Mouse (Mus musculus) lung, postnatal 4 days (tissue): ENCODE data around the gene Irgc1.
A peak's percentile ranks its signal among the peaks of the same experiment; 100 is the strongest.

Experiments
- DNase-seq, 2 experiments: peaks; one replicate each; pipeline ENCODE4 v3.0.0; 2021

Irgc1 gene

GRCm38 (mm10) chr7:24470356-24470755, 18.3 kb upstream of the Irgc1 start:
- no peak for DNase-seq

GRCm38 (mm10) chr7:24469126-24469525, 17.0 kb upstream of the Irgc1 start:
- DNase-seq, result peak in 1 of 2 experiments; percentile 43

GRCm38 (mm10) chr7:24467886-24468285, 15.8 kb upstream of the Irgc1 start:
- DNase-seq, result no peak

GRCm38 (mm10) chr7:24466835-24467234, 14.7 kb upstream of the Irgc1 start:
- no peak for DNase-seq

DNA sequence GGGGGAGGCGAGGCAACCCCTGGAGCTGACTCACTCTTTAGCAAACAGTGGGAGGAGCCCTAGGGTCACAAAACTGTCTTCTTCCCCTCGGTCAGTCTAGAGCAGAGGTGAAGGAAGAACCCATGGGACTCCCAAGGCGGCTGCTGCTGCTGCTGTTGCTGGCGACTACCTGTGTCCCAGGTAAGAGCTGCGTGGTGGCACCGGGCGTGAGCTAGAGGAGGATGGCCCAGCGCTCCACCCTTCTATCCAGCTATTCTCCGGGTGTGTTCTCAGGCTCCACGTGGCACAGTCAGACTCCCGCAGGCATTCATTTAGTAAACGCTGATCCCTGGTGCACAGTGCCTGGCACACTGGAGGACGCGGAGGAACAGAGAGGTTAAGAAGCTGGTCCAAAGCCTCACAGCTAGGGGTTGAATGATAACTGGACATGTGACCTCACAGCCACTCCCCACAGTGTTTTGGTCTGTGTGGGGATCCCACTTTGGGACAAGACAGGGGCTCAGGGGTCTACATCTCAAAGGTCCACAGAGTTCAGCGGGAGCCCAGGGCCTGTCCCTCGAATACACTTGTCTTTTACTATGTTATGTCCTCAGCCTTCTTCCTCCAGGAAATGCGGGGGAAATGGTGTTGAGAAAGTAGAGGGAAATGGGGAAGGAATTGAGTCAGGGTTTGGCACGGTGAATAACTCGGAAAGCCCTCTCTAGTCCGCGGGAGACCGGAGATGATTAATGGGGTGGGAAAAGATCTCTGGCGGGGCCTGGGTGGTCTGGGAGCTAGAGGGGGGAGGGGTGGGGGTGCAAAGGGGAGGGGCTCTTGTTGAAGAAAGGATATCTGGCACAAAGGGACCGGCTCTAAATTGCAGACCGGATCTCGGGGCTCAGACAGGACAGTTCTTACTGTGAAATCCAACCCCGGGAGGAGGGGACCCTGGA, 10.6 kb upstream of the Irgc1 start, which contains the start of gene Plaur:
Gene Plaur, plus strand, starts transcription at position 97 of the 932 bp plus-strand sequence.
- DNase-seq, result peak; percentile 72 to 75

GRCm38 (mm10) chr7:24461376-24462051, 9.4 kb upstream of the Irgc1 start:
- DNase-seq, result peak; percentile 70 to 71

GRCm38 (mm10) chr7:24459843-24460242, 7.7 kb upstream of the Irgc1 start:
- peak; percentile 79 to 83 for DNase-seq

- DNase-seq, result peak in 1 of 2 experiments; percentile 45
Observed at GRCm38 (mm10) chr7:24459440-24459839, 7.3 kb upstream of the Irgc1 start.

DNA sequence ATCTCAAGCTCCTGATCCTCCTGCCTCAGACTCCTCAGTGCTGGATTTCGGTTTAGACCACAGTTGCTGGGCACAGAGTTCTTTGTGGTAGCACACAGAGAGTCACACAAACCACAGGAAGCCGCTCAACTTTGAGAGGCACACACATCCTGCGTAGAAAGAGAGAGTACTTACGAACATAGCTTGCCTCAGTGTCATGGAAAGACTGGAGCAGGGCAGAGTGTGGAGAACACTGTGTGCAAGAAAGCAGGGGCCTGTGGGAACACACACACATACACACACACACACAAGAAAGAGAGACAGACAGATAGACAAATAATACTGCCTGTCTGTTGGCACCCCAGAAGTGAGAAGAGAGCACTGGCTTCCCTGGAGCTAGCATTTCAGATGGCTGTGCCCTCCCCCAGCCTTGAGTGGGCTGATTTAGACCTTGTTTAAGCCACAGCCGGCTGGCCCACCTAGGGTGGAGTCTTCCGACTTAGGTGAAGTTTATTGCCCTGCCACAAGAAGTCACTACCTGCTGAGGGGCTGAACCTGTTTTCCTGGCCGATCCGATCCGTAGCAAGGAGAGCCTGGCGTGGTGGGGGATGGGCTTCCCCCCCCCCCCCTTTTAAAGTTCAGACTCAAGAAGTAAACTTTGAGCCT, 5.8 kb upstream of the Irgc1 start:
- peak in 1 of 2 experiments; percentile 27 for DNase-seq

DNA sequence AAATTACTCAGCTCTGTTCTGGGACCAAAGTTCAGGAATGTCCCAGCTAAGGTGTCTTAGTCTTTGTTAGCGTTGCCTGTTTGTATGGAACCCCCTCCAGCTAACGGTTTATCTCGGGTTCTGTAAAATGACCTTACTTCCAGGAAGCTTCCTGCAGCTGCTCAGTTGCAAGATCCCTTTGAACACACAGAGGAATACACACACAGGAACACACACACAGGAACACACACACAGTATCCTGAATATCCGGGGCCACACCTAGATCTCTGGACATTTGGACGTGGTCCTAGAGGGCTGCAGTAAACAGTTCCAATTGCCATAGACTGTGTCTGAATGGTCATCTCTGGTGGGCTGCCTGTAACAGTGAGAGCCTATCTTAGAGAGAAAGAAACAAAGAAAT, 3.6 kb upstream of the Irgc1 start:
- DNase-seq, result peak; percentile 38 to 58

DNA sequence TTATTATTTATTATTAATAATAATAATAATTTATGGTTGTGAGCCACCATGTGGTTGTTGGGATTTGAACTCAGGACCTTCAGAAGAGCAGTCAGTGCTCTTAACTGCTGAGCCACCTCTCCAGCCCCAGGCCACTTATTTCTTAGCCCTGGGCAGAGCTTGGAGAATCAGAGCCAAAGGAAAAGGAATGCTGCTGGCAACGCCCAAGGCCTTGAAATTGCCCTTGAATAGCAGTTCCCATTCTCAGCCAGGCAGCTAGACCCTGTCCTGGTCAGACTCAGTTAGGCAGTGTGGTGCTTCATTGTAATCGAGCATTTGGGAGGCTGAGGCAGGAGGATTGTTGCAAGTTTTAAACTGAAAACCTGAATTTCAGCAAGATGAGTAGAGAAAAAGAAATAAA, 2.1 kb upstream of the Irgc1 start:
- DNase-seq, result no peak

DNA sequence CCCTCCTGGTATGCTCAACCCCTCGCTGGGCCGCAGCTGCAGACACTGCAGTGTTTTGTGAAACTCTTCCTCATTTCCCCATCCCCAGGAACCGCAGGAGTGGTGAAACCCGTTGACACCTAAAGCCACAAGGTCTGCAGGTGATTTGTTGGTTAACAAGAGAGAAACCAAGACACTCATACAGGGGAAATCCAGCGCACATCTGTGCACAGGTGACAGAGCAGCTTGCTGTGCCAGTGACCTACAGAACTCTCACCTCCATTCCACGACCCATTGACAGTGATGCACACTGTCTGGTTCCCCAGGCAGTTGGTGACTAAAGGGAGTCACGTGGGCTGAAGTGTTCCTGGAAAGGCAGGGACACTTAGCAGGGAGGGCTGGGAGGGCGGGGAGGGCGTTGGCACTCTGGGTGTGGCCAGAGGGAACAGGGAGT, 1.5 kb downstream of the Irgc1 start:
- peak; percentile 46 for DNase-seq

DNA sequence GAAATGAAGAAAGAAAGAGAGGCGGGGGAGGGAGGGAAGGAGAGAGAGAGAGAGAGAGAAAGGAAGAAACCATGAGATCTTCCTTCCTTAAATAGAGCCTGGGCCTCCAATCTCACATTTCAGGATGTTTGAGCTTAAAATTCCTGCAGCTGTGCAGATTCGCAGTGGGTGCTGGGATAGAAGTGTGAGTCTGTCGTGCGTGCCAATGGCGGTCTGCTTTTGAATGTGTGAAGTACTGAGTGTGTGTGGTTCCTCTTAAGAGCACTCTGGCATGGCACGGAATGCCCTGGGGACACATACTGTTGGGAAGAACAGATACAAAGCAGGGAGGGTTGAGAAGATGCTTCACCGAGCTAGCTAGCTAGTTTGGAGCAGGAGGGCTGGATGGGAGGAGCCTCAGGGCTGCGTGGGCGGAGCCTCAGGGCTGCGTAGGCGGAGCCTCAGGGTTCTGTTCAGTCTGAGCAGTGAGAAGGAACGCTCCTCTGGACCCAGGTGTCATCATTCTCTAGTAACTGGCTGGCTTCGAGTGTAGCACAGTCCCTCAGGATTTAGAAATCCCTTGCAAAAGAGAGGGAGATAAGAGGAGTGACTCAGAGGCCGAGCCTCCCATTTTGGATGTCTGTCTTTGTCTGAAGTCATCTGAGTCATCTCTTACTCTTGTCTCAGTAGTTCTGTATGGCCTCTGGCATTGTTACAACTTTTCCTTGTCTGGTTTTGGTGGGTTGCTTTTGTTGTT, 3.1 kb downstream of the Irgc1 start:
- DNase-seq, result no peak

GRCm38 (mm10) chr7:24446697-24447340, 5.3 kb downstream of the Irgc1 start:
- DNase-seq, result peak in 1 of 2 experiments; percentile 14

DNA sequence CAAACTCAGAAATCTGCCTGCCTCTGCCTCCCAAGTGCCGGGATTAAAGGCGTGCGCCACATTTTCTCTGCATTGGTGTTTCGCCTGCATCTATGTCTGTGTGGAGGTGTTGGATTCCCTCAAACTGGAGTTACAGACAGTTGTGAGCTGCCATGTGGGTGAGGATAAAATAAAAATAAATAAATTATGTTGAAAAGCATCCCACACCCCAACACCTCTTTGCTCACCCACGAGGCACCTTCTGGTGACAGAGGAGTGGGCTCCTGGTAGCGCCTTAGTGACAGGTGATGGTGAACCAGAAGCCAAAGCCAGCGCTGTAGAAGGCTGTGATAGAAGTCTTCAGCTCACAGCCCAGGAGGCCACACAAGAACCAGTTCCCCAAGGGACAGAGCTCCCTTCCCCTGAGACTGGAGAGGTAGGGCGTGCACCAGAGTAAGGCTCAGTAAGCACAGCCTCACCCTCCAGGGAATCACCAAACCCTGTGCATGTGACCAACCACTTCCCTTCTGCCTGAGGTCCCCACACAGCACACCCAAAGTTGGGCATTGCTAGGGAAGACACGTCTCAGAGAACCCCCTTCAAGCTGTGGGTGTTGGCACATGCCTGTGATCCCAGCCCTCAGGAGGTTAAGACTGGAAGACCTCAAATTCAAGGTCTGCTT, 6.7 kb downstream of the Irgc1 start:
- peak; percentile 60 to 65 for DNase-seq

GRCm38 (mm10) chr7:24442313-24442712, 9.8 kb downstream of the Irgc1 start:
- DNase-seq, result peak; percentile 49 to 53

GRCm38 (mm10) chr7:24441785-24442184, 10.3 kb downstream of the Irgc1 start:
- peak; percentile 75 to 87 for DNase-seq

DNA sequence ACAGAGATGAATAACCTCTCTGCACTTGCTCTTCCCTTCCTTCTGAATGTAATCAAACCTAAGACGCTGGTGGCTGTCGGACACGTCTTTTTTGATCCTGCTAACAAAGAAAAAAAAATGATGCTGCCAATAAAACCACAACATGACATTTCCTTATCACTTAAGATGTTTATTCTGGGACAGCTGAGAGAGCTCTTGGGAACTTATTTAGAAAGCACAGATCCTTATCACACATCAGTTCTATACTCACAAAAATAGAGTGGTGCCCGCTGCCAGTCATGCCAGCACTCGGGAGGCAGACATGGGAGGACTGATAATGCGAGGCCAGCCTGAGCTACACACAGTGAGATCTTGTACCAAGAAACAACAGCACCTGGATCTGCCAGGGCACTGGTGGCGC, 12.2 kb downstream of the Irgc1 start:
- DNase-seq, result no peak

DNA sequence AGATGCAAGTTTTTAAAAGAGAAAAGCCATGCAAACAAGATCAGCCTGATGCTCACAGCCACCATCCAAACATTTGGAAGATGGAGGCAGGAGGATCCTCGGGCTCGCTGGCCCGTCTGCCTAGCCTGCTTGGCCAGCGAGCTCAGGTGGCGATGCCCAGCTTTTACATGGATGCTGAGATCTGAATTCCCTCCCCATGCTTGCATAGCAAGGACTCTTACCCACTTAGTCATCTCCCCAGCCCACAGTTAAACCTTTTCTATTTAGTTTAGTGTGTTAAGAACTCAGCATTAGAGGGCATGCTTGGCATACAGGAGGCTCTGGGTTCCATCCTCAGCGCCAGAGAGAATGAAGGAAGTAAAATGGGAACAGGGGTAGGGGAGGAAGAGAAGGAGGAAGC, 12.9 kb downstream of the Irgc1 start:
- no peak for DNase-seq

DNA sequence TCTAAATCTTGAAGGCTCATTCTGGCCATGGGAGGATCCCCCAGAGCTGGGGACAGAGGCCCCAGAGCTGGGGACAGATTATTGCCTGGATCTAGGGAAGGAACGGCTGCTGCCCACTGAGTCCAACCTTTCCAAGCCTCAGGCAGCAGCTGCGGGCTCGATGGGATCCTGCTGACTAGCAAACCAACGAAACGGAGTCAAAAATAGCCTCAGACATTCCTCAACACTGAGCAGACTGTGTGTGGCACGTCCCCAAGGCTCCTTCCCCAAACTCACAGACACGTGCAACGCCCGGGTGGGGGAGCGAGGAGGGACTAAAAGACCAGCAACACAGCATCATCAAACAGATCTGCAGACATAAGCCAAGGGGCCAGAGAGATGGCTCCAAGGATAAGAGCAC, 14.1 kb downstream of the Irgc1 start:
- DNase-seq, result peak; percentile 26 to 55

DNA sequence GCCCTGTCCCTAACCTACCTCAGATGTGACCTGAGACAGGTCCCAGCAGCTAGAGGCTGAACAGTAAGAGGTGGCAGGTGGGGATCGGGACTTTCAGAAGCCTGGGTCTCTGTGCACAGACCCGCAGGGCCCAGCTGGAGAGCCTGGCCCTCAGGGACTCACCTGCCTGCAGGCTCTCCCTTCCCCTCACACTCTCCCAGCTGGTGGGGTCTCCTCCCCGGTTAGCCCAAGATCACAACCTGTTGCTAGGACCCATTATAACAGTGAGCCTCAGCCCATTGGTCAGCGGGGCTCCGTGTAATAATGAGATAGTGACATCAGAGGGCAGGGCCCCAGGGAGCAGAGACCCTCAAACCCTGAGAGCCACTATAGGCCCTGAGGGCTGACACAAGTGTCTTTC, 16.8 kb downstream of the Irgc1 start:
- no peak for DNase-seq
